ENCODE assay signal across 8 mouse cellular contexts in the genomic region with DNA sequence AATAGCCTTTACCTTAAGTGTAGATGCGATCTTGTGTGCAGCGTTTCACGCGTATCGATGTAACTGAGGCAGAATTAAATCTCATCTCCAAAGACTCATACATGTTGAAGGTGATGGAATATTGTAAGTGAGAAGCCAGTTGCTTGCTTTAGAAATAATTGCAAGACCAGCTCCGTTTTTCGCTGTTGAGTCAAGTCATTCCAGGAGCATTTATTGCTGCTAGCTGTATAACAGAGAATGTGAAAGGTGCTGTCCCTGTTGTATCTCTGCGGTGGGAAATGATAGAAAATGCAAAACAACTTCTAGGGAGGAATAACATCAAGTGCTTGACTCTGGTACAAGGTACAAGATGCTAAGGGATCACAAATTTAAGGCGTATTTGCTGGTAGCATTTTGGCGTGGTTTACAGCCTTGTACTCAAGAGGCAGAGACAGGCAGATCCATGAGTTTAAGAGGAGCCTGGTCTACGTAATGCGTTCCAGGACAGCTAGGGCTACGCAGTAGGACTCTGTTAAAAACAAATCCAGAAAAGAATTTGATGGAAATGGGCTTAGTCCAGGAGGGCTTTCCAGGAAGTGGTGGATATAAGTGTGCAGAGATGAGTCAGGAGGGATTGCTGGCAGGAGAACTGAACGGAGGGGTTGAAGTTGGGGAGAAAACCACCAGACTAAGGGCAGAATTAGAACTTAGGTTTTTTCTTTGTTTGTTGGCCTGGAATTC. TPM values are rescaled to one million over a fixed set of nuclear protein-coding genes. Genes with fewer than 3 reads are reported as not detected.
DNase-seq lines count a peak whose midpoint lies in the region; ATAC-seq and TF ChIP-seq lines count a peak whose summit lies in the region.

No protein-coding gene starts in this region.

- H3K79me3 ChIP-seq in C2C12 (ENCODE audit: low read depth): peaks cover 52% of the 10 kb centered on the region

- peaks cover 67% of the 10 kb centered on the region for H3K79me2 ChIP-seq in C2C12 (ENCODE audit: control insufficient read depth, insufficient read depth)

- ATAC-seq in forebrain, embryonic 12.5 days (ENCODE audit: low FRiP score): no peak
- no peak for ATAC-seq in liver, embryonic 13.5 days (ENCODE audit: low read depth)

- H3K9ac ChIP-seq in forebrain, embryonic 12.5 days: peak overlapping the region; percentile 81; the same call in 1 of the 2 replicates
- H3K9ac ChIP-seq in liver, embryonic 13.5 days: peak overlapping the region; percentile 77

- peak overlapping the region; percentile 78 for H3K4me2 ChIP-seq in forebrain, embryonic 12.5 days
- peak overlapping the region; percentile 94 for H3K4me2 ChIP-seq in liver, embryonic 13.5 days

- peak overlapping the region; percentile 96 for H3K4me3 ChIP-seq in gastrocnemius, adult 2 months
- peak overlapping the region; percentile 66 for H3K4me3 ChIP-seq in C2C12 (ENCODE audit: insufficient read depth, poor library complexity, severe bottlenecking)
- peak overlapping the region; percentile 69 for H3K4me3 ChIP-seq in forebrain, embryonic 12.5 days (replicated peaks)
- peak overlapping the region; percentile 73 for H3K4me3 ChIP-seq in liver, embryonic 13.5 days (replicated peaks)

- peak overlapping the region; percentile 93 for H3ac ChIP-seq in C2C12 (ENCODE audit: control insufficient read depth, insufficient read length, low read depth)

- 50% methylated on average over 14 of the region's 14 CpGs for WGBS in forebrain, embryonic 12.5 days
- 48% methylated on average over 14 of the region's 14 CpGs for WGBS in liver, embryonic 13.5 days (ENCODE audit: insufficient replicate concordance)

- H3K27me3 ChIP-seq in C2C12 (ENCODE audit: control insufficient read depth, insufficient read depth, insufficient read length): no peaks in the 10 kb centered on the region
- peaks cover 32% of the 10 kb centered on the region for H3K27me3 ChIP-seq in forebrain, embryonic 12.5 days
- peaks cover 47% of the 10 kb centered on the region for H3K27me3 ChIP-seq in liver, embryonic 13.5 days

- H3K9me3 ChIP-seq in forebrain, embryonic 12.5 days: no peaks in the 10 kb centered on the region
- no peaks in the 10 kb centered on the region for H3K9me3 ChIP-seq in liver, embryonic 13.5 days (replicated peaks)

- intact Hi-C loops in gastrocnemius, adult 2 months (cut with DNase I): no loop called here
- intact Hi-C loops in gastrocnemius, postnatal 14 days (cut with DNase I; ENCODE audit: low total_unique reads): no loop called here
- intact Hi-C loops in left cerebral cortex, postnatal 4 days (cut with DNase I): loop anchor here (5.0 kb wide), 1 partner anchor 45 kb away; no protein-coding TSS in a partner anchor

- TF ChIP-seq CTCF in gastrocnemius, adult 2 months (IDR thresholded peaks at IDR 0.05): no peak
- no peak for TF ChIP-seq CTCF in C2C12 (IDR thresholded peaks at IDR 0.05; ENCODE audit: control insufficient read depth, insufficient read depth, insufficient read length)

- peak overlapping the region; percentile 89 for H3K27ac ChIP-seq in gastrocnemius, adult 2 months
- no peak overlapping the region for H3K27ac ChIP-seq in forebrain, embryonic 12.5 days
- no peak overlapping the region for H3K27ac ChIP-seq in liver, embryonic 13.5 days

- H3K4me1 ChIP-seq in forebrain, embryonic 12.5 days: peaks cover 30% of the 10 kb centered on the region
- peaks cover 39% of the 10 kb centered on the region for H3K4me1 ChIP-seq in liver, embryonic 13.5 days (replicated peaks)

- DNase-seq in gastrocnemius, adult 2 months: no peak
- no peak for DNase-seq in gastrocnemius, postnatal 14 days
- no peak for DNase-seq in liver, embryonic 13.5 days
- DNase-seq in right cerebral cortex, postnatal 4 days: no peak
- no peak for DNase-seq in ovary, adult 18-20 months (ENCODE audit: low spot score)
- no peak for DNase-seq in left cerebral cortex, postnatal 4 days

- no peaks in the 10 kb centered on the region for H3K36me3 ChIP-seq in C2C12 (ENCODE audit: control insufficient read depth, insufficient read depth)
- no peaks in the 10 kb centered on the region for H3K36me3 ChIP-seq in forebrain, embryonic 12.5 days (replicated peaks)
- H3K36me3 ChIP-seq in liver, embryonic 13.5 days: no peaks in the 10 kb centered on the region

TF ChIP-seq in C2C12, 6 proteins besides CTCF, POLR2A, EP300 and RAD21:
- TF ChIP-seq MYOG (IDR thresholded peaks at IDR 0.05; ENCODE audit: control insufficient read depth, extremely low read depth, insufficient read length) (no peak), USF1 (IDR thresholded peaks at IDR 0.05; ENCODE audit: low read depth) (no peak), CEBPB (IDR thresholded peaks at IDR 0.05; ENCODE audit: low read depth) (no peak), MAX (IDR thresholded peaks at IDR 0.05) (no peak), FOSL1 (IDR thresholded peaks at IDR 0.05; ENCODE audit: insufficient read depth, low read length, poor library complexity, severe bottlenecking) (no peak), MYOD1 (IDR thresholded peaks at IDR 0.05; ENCODE audit: control insufficient read depth, insufficient read length, low read depth) (no peak)
TF ChIP-seq in C2C12: peak in this region for 0.

RNA-seq across cellular contexts. Expression of gene Sntb2, which starts 1.7 kb away (rescaled TPM):
- total RNA-seq in gastrocnemius, adult 2 months (2021): 1 to 10 TPM; 3.5 to 5.1 TPM
- 10 to 100 TPM; 11.0 to 13.9 TPM for total RNA-seq in gastrocnemius, postnatal 14 days (2021)
- 8.6 TPM for polyA plus RNA-seq in C2C12 (2012; fragmentation: generic; extraction: Trizol)
- polyA plus RNA-seq in forebrain, embryonic 12.5 days (2016; fragmentation: Nextera tagmentation; extraction: Ambion mirVana): 6.9 and 8.9 TPM in 2 replicates
- polyA plus RNA-seq in liver, embryonic 13.5 days (2015; fragmentation: Nextera tagmentation; extraction: Ambion mirVana): 1.4 and 1.6 TPM in 2 replicates
- total RNA-seq in left cerebral cortex, postnatal 4 days (2021): 1 to 10 TPM; 6.3 to 6.5 TPM

RNA-seq across cellular contexts. Expression of gene Utp4, which starts 43.8 kb away (rescaled TPM):
- total RNA-seq in gastrocnemius, adult 2 months (2021): 10 to 100 TPM; 20.1 to 24.0 TPM
- 10 to 100 TPM; 15.7 to 19.5 TPM for total RNA-seq in gastrocnemius, postnatal 14 days (2021)
- polyA plus RNA-seq in C2C12 (2012; fragmentation: generic; extraction: Trizol): 67.3 TPM
- polyA plus RNA-seq in forebrain, embryonic 12.5 days (2016; fragmentation: Nextera tagmentation; extraction: Ambion mirVana): 59.4 and 59.6 TPM in 2 replicates
- polyA plus RNA-seq in liver, embryonic 13.5 days (2015; fragmentation: Nextera tagmentation; extraction: Ambion mirVana): 57.4 and 62.3 TPM in 2 replicates
- 10 to 100 TPM; 30.0 to 30.2 TPM for total RNA-seq in left cerebral cortex, postnatal 4 days (2021)
